Mouse (Mus musculus) activated CD4-positive, CD25-positive, alpha-beta regulatory T cell, adult 4 months (primary cell): ENCODE results near the gene Akap5. TPM values are rescaled to one million over a fixed set of nuclear protein-coding genes. Genes with fewer than 3 reads are reported as not detected.

Source experiments
- ATAC-seq: one replicate; pipeline ENCODE4 v1.8.0; 2017
- polyA plus RNA-seq, 2 experiments: library from polyadenylated mRNA; unstranded; fragments of 100-300 nt; shearing (Covaris generic); gene quantifications; one replicate each; pipeline ENCODE4 v1.2.1; 2017

Akap5 gene
- 1 to 10 TPM; 1.3 to 2.2 TPM for polyA plus RNA-seq

- peak; percentile 52 for ATAC-seq
These were observed at the start of gene Akap5 for GRCm38 (mm10) chr12:76324679-76325431. Akap5 (plus strand) TSS chr12:76324891.

GRCm38 (mm10) chr12:76278209-76278608 lies 46.5 kb upstream of the Akap5 start:
- ATAC-seq, result no peak

- ATAC-seq, result no peak
These were observed 44.1 kb upstream of the Akap5 start for GRCm38 (mm10) chr12:76280556-76280955.

GRCm38 (mm10) chr12:76281111-76281660 lies 43.5 kb upstream of the Akap5 start:
- no peak for ATAC-seq

GRCm38 (mm10) chr12:76282132-76282531 lies 42.6 kb upstream of the Akap5 start:
- ATAC-seq, result no peak

GRCm38 (mm10) chr12:76282532-76283173 lies 42.0 kb upstream of the Akap5 start:
- no peak for ATAC-seq

GRCm38 (mm10) chr12:76285418-76285817 lies 39.3 kb upstream of the Akap5 start:
- ATAC-seq, result no peak

- ATAC-seq, result no peak
These were observed 36.7 kb upstream of the Akap5 start for GRCm38 (mm10) chr12:76287986-76288385.

GRCm38 (mm10) chr12:76288494-76288893 lies 36.2 kb upstream of the Akap5 start:
- ATAC-seq, result no peak

GRCm38 (mm10) chr12:76289428-76289827 lies 35.3 kb upstream of the Akap5 start:
- no peak for ATAC-seq

GRCm38 (mm10) chr12:76290271-76290670 lies 34.4 kb upstream of the Akap5 start:
- ATAC-seq, result no peak

- no peak for ATAC-seq
These were observed 31.5 kb upstream of the Akap5 start for GRCm38 (mm10) chr12:76293192-76293591.

GRCm38 (mm10) chr12:76297830-76298229 lies 26.9 kb upstream of the Akap5 start:
- no peak for ATAC-seq

GRCm38 (mm10) chr12:76299361-76299906 lies 25.3 kb upstream of the Akap5 start:
- ATAC-seq, result no peak

- ATAC-seq, result no peak
These were observed 24.3 kb upstream of the Akap5 start for GRCm38 (mm10) chr12:76300367-76300766.

GRCm38 (mm10) chr12:76303474-76303873 lies 21.2 kb upstream of the Akap5 start:
- ATAC-seq, result no peak

GRCm38 (mm10) chr12:76304199-76304598 lies 20.5 kb upstream of the Akap5 start:
- no peak for ATAC-seq

GRCm38 (mm10) chr12:76305107-76305506 lies 19.6 kb upstream of the Akap5 start:
- ATAC-seq, result no peak

GRCm38 (mm10) chr12:76306852-76307561 lies 17.7 kb upstream of the Akap5 start:
- ATAC-seq, result no peak

GRCm38 (mm10) chr12:76307964-76308363 lies 16.7 kb upstream of the Akap5 start:
- ATAC-seq, result peak; percentile 95

GRCm38 (mm10) chr12:76308436-76308835 lies 16.3 kb upstream of the Akap5 start:
- ATAC-seq, result peak; percentile 6

- no peak for ATAC-seq
These were observed 14.7 kb upstream of the Akap5 start for GRCm38 (mm10) chr12:76310007-76310406.

- no peak for ATAC-seq
These were observed 14.1 kb upstream of the Akap5 start for GRCm38 (mm10) chr12:76310633-76311032.
